Mouse (Mus musculus): ENCODE results near the gene Fbxo46.

- TF ChIP-seq CTCF (IDR thresholded peaks at IDR 0.05; ENCODE audit: low read depth) (no peak), EP300 (IDR thresholded peaks at IDR 0.05; ENCODE audit: low read depth) (no peak)
Observed at GRCm38 (mm10) chr7:19074494-19074893, 45.2 kb upstream of the Fbxo46 start.
